Mouse (Mus musculus): ENCODE data around the gene Tbcd.
A peak's percentile ranks its signal among the peaks of the same experiment; 100 is the strongest.

- TF ChIP-seq POLR2A (IDR thresholded peaks at IDR 0.05; ENCODE audit: control insufficient read depth, low read depth, low read length) (no peak), CTCF (IDR thresholded peaks at IDR 0.05; ENCODE audit: control insufficient read depth, insufficient read depth, insufficient replicate concordance, low read depth, low read length) (peak; percentile 83; the same call in 1 of the 2 replicates)
Measured at GRCm38 (mm10) chr11:121475699-121476415, 24.1 kb downstream of the Tbcd start.

Measured in testis, adult 2 months (tissue).